Mouse (Mus musculus) Patski (cell line): ENCODE data around the gene Lamtor5. TPM values are rescaled to one million over a fixed set of nuclear protein-coding genes. Genes with fewer than 3 reads are reported as not detected.

Source experiments
- ATAC-seq: fragments of 100-300 bp; one replicate; pipeline ENCODE4 v1.8.0; 2021
- CTCF ChIA-PET: fragments of 350-600 bp; sonication (Branson Sonifier 250); formaldehyde crosslinking; loops from one replicate; lab custom pipeline; 2022; ENCODE audit warnings: inconsistent platforms; lab: Charles Lee
- POLR2A ChIA-PET: fragments of 350-600 bp; sonication (Branson Sonifier 250); formaldehyde crosslinking; loops from one replicate; lab custom pipeline; 2022; ENCODE audit warnings: antibody characterized with exemption, inconsistent platforms; lab: Charles Lee
- DNase-seq: peaks from one replicate; pipeline ENCODE4 v3.0.0-alpha.2; 2011; ENCODE audit warnings: low read depth, low spot score
- H3K27me3 ChIP-seq: fragments of 371-371 bp; one replicate; pipeline ENCODE4 v1.5.1; 2021
- CTCF ChIP-seq: fragments of 100-300 bp; IDR thresholded peaks from one replicate; pipeline ENCODE4 v1.5.1; 2021
- in situ Hi-C: fragments of 300-500 bp; cut with MboI; formaldehyde crosslinking; loops from 3 replicates; pipeline ENCODE4 v1.11.1; 2018; ENCODE audit warnings: low pct_unique_long_range_greater_than_20kb, mixed read lengths
- polyA plus RNA-seq: library from polyadenylated mRNA; unstranded; gene quantifications from one replicate; pipeline ENCODE4 v1.2.3, GENCODE M21; 2021

Gene Lamtor5
- polyA plus RNA-seq, 1 experiment from 2014 or later = 137 TPM

DNA sequence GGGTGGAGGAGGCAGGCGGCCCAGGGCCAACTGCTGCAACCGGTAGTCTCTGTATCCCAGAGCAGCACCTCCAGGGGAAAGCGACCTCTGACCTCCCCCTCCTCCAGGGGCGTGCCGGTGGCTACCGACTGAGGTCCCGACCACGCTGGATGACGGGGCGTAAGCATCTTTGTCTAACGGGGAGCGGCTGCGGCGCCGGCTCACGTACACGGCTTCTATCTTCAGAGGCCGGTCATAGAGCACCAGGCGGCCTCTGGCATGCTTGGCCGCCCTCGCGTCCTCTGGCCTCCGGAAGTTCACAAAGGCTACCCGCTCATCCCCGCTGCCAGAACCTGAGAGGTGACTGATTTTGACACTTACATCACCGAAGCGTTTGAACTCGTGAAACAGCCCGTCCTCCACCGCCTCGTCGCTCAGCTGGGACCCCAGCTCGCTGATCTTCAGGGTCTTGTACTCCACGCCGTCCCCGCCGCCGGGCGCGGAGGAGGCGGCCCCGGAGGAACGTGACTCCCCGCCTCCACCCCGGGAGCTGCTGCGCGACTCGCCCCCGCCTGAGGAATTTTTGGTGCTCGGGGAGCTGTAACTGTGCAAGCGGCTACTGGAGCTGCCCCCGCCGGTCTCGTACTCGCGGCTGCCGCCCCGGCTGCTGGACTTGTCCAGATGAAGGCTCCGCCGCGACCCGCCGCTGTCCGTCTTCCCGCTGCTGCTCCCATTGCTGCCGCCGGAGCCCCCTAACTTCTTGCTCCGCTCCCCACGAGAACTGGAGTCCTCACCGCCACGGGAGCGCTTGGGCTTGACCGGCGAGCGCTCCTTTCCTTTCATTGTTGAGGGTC is 53.7 kb downstream of the Lamtor5 start:
- ATAC-seq = no peak
- DNase-seq = no peak
- CTCF ChIA-PET = interaction anchor here (0.9 to 1.6 kb wide), 3 partner anchors 9 to 22 kb away, joined by 3 to 4 read pairs (median 4); no protein-coding TSS in a partner anchor
- TF ChIP-seq CTCF = no peak
- no peaks in the 10 kb centered on the region for H3K27me3 ChIP-seq
- POLR2A ChIA-PET = interaction anchor here (0.9 to 2.3 kb wide), 4 partner anchors 8 to 53 kb away, joined by 3 to 8 read pairs (median 4); partner anchors contain the start of gene Lamtor5
- in situ Hi-C loops = no loop called here

DNA sequence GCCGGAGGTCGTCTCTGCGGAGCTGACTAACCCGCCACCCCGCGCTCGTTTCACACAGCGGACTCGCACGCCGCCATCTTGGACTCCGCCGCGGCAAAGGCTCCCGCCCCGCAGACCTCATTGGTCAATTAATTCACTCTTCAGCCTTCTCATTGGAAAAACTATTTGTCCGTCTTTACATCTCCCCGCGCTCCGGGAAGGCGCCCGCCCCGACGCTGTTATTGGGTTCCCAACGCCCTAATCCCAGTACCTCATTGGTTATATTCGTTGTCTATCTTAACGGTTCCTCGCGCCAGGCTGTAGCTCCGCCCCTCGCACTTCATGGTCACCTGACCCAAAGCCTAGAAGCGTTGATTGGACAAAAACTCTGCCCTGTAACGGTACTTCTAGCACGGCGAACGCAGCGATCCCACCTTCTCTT is 54.3 kb downstream of the Lamtor5 start:
- ChIA-PET POLR2A (interaction anchor here (0.9 to 2.3 kb wide), 3 partner anchors 9 to 54 kb away, joined by 4 to 8 read pairs (median 5); partner anchors contain the start of gene Lamtor5), CTCF (interaction anchor here (0.9 to 1.6 kb wide), 2 partner anchors 8 to 23 kb away, joined by 3 to 4 read pairs; no protein-coding TSS in a partner anchor)
- TF ChIP-seq CTCF = no peak
- DNase-seq = peak; percentile 100
- in situ Hi-C loops = no loop called here
- peak; percentile 92 for ATAC-seq
- no peaks in the 10 kb centered on the region for H3K27me3 ChIP-seq

Other genes starting within 250 kb of the Lamtor5 start
- not detected for gene Kcna3, start 242.7 kb upstream of the Lamtor5 start, polyA plus RNA-seq
- gene Kcna2, start 177.7 kb upstream of the Lamtor5 start, polyA plus RNA-seq = 0.01 TPM
- not detected for gene Kcna10, start 95.8 kb upstream of the Lamtor5 start, polyA plus RNA-seq
- gene Cym, start 57.1 kb upstream of the Lamtor5 start, polyA plus RNA-seq = not detected
- gene A630076J17Rik, start 48.2 kb upstream of the Lamtor5 start, polyA plus RNA-seq = not detected
- not detected for gene Prok1, start 39.2 kb upstream of the Lamtor5 start, polyA plus RNA-seq
- gene Slc16a4, start 12.4 kb downstream of the Lamtor5 start, polyA plus RNA-seq = 2.6 TPM
- gene Rbm15, start 54.8 kb downstream of the Lamtor5 start, polyA plus RNA-seq = 11.1 TPM
- not detected for gene Kcnc4, start 180.7 kb downstream of the Lamtor5 start, polyA plus RNA-seq
- gene Slc6a17, start 239.2 kb downstream of the Lamtor5 start, polyA plus RNA-seq = 25.5 TPM